Mouse (Mus musculus) urinary bladder, postnatal 4 days (tissue): ENCODE results near the gene Ap1ar.

Experiments used
- DNase-seq, 2 experiments: peaks; one replicate each; pipeline ENCODE4 v3.0.0; 2021 to 2022; ENCODE audit warnings: low spot score in 2 of 2

The Ap1ar gene

GRCm38 (mm10) chr3:127841926-127842325 is 4.6 kb upstream of the Ap1ar start:
- no peak for DNase-seq

GRCm38 (mm10) chr3:127837972-127838644 is 785 bp upstream of the Ap1ar start:
- no peak for DNase-seq

GRCm38 (mm10) chr3:127836798-127837153 is 547 bp downstream of the Ap1ar start:
- no peak for DNase-seq

GRCm38 (mm10) chr3:127835594-127835993 is 1.7 kb downstream of the Ap1ar start:
- no peak for DNase-seq

- no peak for DNase-seq
Measured at GRCm38 (mm10) chr3:127834040-127834439, 3.3 kb downstream of the Ap1ar start.

- DNase-seq, result no peak
Measured at GRCm38 (mm10) chr3:127831079-127831478, 6.2 kb downstream of the Ap1ar start.

GRCm38 (mm10) chr3:127830183-127830582 is 7.1 kb downstream of the Ap1ar start:
- DNase-seq, result no peak

- DNase-seq, result no peak
Measured at GRCm38 (mm10) chr3:127827123-127827522, 10.2 kb downstream of the Ap1ar start.

GRCm38 (mm10) chr3:127826503-127826902 is 10.8 kb downstream of the Ap1ar start:
- DNase-seq, result no peak

- no peak for DNase-seq
Measured at GRCm38 (mm10) chr3:127823886-127824863, 13.1 kb downstream of the Ap1ar start.

GRCm38 (mm10) chr3:127821209-127821608 is 16.1 kb downstream of the Ap1ar start:
- DNase-seq, result no peak

GRCm38 (mm10) chr3:127820400-127820799 is 16.9 kb downstream of the Ap1ar start:
- no peak for DNase-seq

- DNase-seq, result no peak
Measured at GRCm38 (mm10) chr3:127818694-127819663, 18.3 kb downstream of the Ap1ar start.

GRCm38 (mm10) chr3:127817120-127817683 is 20.1 kb downstream of the Ap1ar start:
- DNase-seq, result no peak

GRCm38 (mm10) chr3:127809103-127809502 is 28.2 kb downstream of the Ap1ar start:
- DNase-seq, result no peak

- no peak for DNase-seq
Measured at GRCm38 (mm10) chr3:127807846-127808245, 29.5 kb downstream of the Ap1ar start.

- DNase-seq, result no peak
Measured at GRCm38 (mm10) chr3:127805991-127806390, 31.3 kb downstream of the Ap1ar start.

- no peak for DNase-seq
Measured at GRCm38 (mm10) chr3:127805071-127805470, 32.3 kb downstream of the Ap1ar start.

GRCm38 (mm10) chr3:127804439-127804838 is 32.9 kb downstream of the Ap1ar start:
- DNase-seq, result no peak

- no peak for DNase-seq
Measured at GRCm38 (mm10) chr3:127802814-127803213, 34.5 kb downstream of the Ap1ar start.

- DNase-seq, result no peak
Measured at GRCm38 (mm10) chr3:127801162-127801561, 36.2 kb downstream of the Ap1ar start.
